Mouse (Mus musculus) ES-CJ7 (cell line): ENCODE results near the gene Ccdc141.
A peak's percentile ranks its signal among the peaks of the same experiment; 100 is the strongest.

Experiments used
- DNase-seq: peaks from one replicate; pipeline ENCODE4 v3.0.0; 2011; ENCODE audit warnings: low read depth, low spot score

Ccdc141 gene

DNA sequence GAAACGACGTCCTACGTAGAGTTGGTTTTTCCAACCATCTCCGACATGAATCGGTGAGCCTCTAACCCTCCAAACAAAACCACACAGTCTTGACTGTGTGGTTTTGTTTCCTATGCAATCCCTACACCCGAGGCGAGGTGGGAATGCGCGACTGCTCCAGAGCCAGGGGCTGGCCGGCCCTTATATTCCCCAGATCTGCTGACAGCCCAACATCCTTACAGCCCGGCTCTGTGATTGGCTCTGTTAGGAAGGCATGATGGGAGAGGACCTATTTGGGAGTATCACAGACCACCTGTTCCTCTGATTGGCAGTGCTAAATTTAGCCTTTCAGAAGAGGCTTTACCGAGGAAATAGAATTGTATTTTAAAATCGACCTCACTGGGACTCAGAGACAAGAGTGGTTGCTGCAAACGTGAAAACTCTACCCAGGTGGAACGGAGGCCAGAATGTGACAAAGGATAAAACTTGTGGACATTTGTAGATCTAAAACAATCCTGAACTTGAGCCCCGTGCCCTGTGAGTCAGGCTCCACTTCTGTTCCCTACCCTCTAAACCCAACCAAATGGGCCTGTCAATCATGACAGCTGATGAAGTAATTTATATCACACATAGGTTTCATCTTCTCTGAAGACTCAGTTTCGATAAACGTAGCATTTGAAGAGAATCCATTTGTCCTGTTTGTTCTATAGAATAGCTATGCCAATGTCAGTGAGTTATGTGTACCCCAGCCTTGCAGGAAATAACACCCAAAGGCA, 187.9 kb downstream of the Ccdc141 start, which contains the start of gene Ttn:
Gene Ttn (minus strand): TSS at position 157 of the 755 bp plus-strand sequence.
- DNase-seq, result no peak

DNA sequence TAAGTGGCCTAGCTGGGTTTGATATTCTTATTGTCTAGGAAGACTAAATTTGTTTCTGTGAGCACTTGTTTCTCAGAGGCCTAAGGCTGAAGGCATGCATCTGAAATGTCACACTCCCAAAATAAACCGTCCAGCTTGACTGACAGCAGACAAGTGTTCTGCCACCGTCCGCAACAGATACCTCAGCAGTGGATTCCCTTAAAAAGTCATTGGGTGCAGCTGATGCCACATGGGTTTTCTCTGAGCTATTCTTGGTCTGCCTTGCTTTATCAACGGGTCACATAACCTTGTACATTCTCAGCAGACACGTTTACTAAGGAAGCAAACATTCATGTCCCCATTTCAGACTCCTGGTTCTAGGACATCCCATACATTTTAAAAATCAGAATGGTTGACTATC, 188.7 kb downstream of the Ccdc141 start:
- no peak for DNase-seq

- peak; percentile 84 for DNase-seq
Observed at GRCm38 (mm10) chr2:76980146-76980545, 190.3 kb downstream of the Ccdc141 start.

DNA sequence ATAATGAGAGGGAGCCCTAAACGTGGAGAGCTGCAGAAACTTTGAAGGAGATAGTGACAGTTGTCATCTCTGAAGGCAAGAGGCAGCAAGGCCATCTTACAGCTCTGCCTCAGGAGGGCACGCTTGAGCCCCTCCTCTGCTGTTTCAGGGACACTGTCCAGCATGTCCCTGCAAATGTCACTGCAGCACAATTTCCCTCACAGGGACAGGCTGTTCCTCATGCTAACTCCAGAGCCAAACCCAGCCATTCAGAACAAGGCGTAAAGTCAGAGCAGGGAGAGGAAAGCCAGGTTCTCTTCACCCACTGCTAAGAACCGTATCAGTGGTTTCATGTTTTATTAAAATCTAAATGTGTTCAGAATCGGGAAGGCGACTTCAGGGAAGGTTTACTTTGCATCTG, 192.8 kb downstream of the Ccdc141 start:
- no peak for DNase-seq

DNA sequence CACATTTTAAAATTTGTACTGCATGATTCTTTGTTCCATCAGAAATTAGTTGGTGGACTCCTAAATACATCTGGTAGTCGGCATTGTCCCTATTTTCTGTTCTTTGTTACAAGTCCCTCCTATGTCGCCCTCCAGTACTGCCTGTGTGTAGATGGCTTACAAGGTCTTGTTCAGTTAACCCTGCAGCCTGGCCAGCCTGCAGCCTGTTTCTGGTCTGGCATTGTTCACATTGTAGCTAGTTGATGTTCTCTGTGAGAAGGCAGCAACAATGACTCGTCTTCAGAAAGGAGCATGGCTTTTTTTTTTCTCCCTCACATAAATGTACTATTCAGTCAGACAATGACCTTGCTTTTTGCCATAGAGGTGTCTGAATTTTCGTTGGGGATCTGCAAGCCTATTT, 198.4 kb downstream of the Ccdc141 start:
- no peak for DNase-seq

DNA sequence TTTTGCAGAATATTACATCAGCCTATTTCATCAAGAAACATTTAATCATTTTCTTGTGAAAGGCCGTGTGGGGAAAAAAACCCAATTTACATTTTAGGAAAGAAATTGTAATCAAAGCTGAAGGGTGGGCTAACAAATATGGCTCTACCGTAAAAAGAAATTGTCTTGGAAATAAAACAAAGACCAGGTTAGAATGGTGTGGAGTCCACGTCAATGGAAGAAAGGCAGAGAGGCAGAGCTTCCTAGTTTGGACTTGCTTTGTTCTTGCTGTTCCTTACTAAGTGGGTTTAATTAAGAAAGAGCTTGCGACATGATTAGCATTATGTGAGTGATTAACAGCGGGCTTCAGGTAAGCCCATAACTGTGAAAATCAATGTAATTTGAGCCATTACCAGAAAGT, 199.4 kb downstream of the Ccdc141 start:
- no peak for DNase-seq

- DNase-seq, result no peak
Observed at GRCm38 (mm10) chr2:76970669-76971068, 199.8 kb downstream of the Ccdc141 start.

GRCm38 (mm10) chr2:76970204-76970603, 200.2 kb downstream of the Ccdc141 start:
- DNase-seq, result no peak

GRCm38 (mm10) chr2:76969637-76970036, 200.8 kb downstream of the Ccdc141 start:
- no peak for DNase-seq

DNA sequence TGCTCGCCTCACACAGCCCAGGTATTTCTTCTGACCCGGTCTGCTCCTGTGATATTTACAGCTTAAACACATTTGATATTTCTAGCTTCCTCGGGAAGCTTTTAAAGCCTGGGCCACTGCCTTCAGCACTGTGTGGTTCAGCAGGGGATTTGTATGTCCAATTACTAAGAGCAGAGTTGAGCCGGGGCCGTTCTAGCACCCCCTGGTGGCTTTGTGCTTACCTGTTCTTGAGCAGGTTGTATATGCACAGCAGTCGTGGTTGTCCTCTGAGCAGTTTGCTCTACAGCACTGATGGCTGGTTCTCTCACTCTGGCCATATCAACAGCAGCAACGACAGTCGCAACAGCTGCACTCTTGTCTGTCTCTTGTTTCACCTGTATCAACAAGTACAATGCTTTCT, 201.5 kb downstream of the Ccdc141 start:
- peak; percentile 84 for DNase-seq

- DNase-seq, result no peak
Observed at GRCm38 (mm10) chr2:76966582-76966981, 203.9 kb downstream of the Ccdc141 start.

DNA sequence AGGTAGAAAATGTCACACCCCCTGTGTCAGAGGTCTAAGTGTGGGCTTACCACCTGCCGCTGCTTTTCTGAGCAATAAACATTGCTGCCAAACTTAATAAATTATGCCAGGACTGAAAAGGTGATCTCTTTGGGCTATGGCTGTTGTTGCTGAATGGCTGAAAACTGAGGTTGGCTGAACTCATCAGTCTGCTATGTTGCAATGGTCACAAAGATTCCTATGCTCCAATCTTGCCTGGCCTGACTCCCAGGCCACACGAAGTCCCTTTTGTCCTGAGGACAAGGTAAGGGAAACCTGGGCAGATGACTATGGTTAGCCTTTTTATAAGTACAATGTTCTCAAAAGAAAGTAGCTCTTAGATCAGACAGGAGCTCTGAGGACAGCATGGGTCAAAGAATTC, 204.4 kb downstream of the Ccdc141 start:
- DNase-seq, result no peak

GRCm38 (mm10) chr2:76965542-76965941, 204.9 kb downstream of the Ccdc141 start:
- no peak for DNase-seq

GRCm38 (mm10) chr2:76962045-76962432, 208.4 kb downstream of the Ccdc141 start:
- DNase-seq, result no peak

- no peak for DNase-seq
Observed at GRCm38 (mm10) chr2:76961420-76962044, 208.9 kb downstream of the Ccdc141 start.
